Mouse (Mus musculus) ES-CJ7 (cell line): ENCODE data around the gene Olfr1080.
"Not testable (repeated sequence)": the region's sequence is repeated elsewhere in the genome, so short reads cannot be mapped to it uniquely, and the experiment has no call there.

Experiments used
- DNase-seq: peaks from one replicate; pipeline ENCODE4 v3.0.0; 2011; ENCODE audit warnings: low read depth, low spot score

Gene Olfr1080

DNA sequence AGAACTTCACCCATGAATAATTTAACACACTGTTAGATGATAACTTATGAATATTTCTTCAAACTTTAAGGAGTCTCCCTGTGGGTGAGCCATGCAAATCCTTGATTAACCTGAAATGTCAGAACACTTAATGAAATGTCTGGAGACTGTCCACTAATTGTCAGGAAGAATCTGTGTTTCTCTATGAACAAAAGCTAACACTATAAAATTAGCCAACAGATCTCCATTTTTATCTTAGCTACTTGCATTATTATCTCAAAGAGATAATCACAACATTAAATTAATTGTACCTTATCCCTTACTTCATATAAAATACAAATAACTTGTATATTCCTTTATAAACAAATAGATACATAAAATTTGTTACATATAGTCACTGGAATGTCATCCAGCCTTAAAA is at the start of gene Olfr1080:
Olfr1080 (minus strand) TSS at position 101 of the 400 bp plus-strand sequence.
- not testable (repeated sequence) for DNase-seq

- not testable (repeated sequence) for DNase-seq
These were observed 40.8 kb upstream of the Olfr1080 start, which contains the start of gene Olfr1082 for GRCm38 (mm10) chr2:86598866-86599265. Gene Olfr1082, minus strand, starts transcription at chr2:86598966.

GRCm38 (mm10) chr2:86542380-86542779 is 15.7 kb downstream of the Olfr1080 start, which contains the start of gene Olfr1079:
Gene Olfr1079, minus strand, starts transcription at chr2:86542480.
- no peak for DNase-seq

GRCm38 (mm10) chr2:86530991-86531390 is 27.0 kb downstream of the Olfr1080 start:
- DNase-seq = no peak

DNA sequence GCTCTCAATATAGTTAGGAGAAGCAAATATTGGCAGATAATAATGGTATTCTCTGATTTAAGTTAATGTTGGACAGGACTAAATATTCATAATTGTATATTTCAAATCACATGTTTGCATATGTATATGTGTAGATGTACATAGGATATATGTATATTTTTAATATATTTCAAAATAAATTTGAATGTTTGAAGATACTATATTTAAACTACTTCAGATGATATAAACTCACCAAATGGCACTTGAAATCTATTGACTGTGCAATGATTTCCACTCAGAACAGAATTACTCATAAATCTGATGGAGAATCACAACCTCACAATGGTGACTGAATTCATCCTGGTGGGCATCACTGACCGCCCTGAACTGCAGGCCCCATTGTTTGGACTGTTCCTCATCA is 49.9 kb downstream of the Olfr1080 start, which contains the start of gene Olfr1076:
Olfr1076 (plus strand) TSS at position 301 of the 400 bp plus-strand sequence.
- DNase-seq = no peak
